Mouse (Mus musculus): Measurements from ENCODE around the gene Cd63. TPM values are rescaled to one million over a fixed set of nuclear protein-coding genes. Genes with fewer than 3 reads are reported as not detected.
A peak's percentile ranks its signal among the peaks of the same experiment; 100 is the strongest.

The Cd63 gene
- polyA plus RNA-seq, 1 experiment from 2014 or later = 324 TPM

DNA sequence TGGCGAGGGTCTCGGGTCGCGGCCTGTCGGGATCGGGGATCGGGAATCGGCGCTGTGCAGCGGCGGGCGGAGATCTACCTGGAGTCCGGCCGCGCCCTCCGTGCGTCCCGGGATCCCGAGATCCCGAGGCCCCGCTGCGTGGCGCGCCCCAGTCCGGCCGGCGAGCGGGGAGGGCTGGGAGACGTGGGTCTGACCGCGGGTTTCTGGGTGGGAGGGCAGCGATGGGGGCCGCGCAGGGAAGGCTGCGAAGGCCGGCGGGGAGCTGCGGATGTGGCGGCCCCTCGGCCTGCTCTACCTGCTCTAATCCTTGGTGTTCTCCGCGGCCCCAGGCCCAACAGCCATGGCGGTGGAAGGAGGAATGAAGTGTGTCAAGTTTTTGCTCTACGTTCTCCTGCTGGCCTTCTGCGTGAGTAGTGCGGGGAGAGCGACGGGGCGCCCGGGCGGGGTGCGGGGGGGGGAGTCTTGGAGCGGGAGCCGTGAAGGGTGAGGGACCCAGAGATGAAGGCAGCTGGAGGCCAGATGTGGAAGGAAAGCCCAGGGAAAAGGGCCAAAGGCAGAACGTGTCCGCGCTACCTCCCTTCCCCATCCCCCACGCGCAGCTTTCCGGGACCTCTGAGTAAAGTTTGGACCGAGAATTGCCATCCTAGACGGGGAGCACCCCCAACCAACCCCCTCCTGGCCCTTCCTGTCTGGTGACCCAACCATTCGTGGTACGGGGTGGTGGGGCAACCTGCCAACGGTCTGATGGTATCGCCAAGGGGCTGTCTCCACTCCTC, 9.5 kb downstream of the Cd63 start:
- H3K4me1 ChIP-seq (ENCODE audit: control insufficient read depth, insufficient read depth, low read length) = no peaks in the 10 kb centered on the region
- DNase-seq (ENCODE audit: low spot score) = peak; percentile 73
- H3K36me3 ChIP-seq (replicated peaks; ENCODE audit: control insufficient read depth, insufficient read depth, low read depth, low read length) = no peaks in the 10 kb centered on the region; the same call in 1 of the 2 replicates
- peak; percentile 8 for ATAC-seq (replicated peaks; ENCODE audit: insufficient number of reproducible peaks, low FRiP score, low TSS enrichment, low read depth)
- H3K9me3 ChIP-seq (replicated peaks; ENCODE audit: control insufficient read depth, low read length) = no peaks in the 10 kb centered on the region
- H3K27ac ChIP-seq (replicated peaks; ENCODE audit: low read depth, low read length) = peak overlapping the region; percentile 84
- peak overlapping the region; percentile 92 for H3K9ac ChIP-seq (replicated peaks; ENCODE audit: low read length)
- H3K4me3 ChIP-seq (ENCODE audit: low read depth, low read length) = peak overlapping the region; percentile 89
- no peaks in the 10 kb centered on the region for H3K27me3 ChIP-seq (ENCODE audit: control insufficient read depth, insufficient read depth, low read length)
- peak overlapping the region; percentile 76 for H3K4me2 ChIP-seq (ENCODE audit: low read depth, low read length)
- WGBS = under 1% methylated on average over 63 of the region's 66 CpGs

- no peak overlapping the region for H3K9ac ChIP-seq (replicated peaks; ENCODE audit: low read length)
- no peak overlapping the region for H3K27ac ChIP-seq (replicated peaks; ENCODE audit: low read depth, low read length)
- peak overlapping the region; percentile 89; the same call in 1 of the 2 replicates for H3K4me3 ChIP-seq (ENCODE audit: low read depth, low read length)
- DNase-seq (ENCODE audit: low spot score) (no peak), ATAC-seq (replicated peaks; ENCODE audit: insufficient number of reproducible peaks, low FRiP score, low TSS enrichment, low read depth) (no peak)
- H3K27me3 ChIP-seq (ENCODE audit: control insufficient read depth, insufficient read depth, low read length) = no peaks in the 10 kb centered on the region
- WGBS = 88% methylated on average over 6 of the region's 6 CpGs
- H3K9me3 ChIP-seq (replicated peaks; ENCODE audit: control insufficient read depth, low read length) = no peaks in the 10 kb centered on the region
- no peaks in the 10 kb centered on the region; the same call in 1 of the 2 replicates for H3K36me3 ChIP-seq (replicated peaks; ENCODE audit: control insufficient read depth, insufficient read depth, low read depth, low read length)
- no peaks in the 10 kb centered on the region for H3K4me1 ChIP-seq (ENCODE audit: control insufficient read depth, insufficient read depth, low read length)
- no peak overlapping the region; the same call in 1 of the 2 replicates for H3K4me2 ChIP-seq (ENCODE audit: low read depth, low read length)
These were observed 10.6 kb downstream of the Cd63 start for GRCm38 (mm10) chr10:128911430-128911829.

GRCm38 (mm10) chr10:128912268-128912667, 11.5 kb downstream of the Cd63 start:
- H3K4me2 ChIP-seq (ENCODE audit: low read depth, low read length) = no peak overlapping the region
- no peak overlapping the region for H3K9ac ChIP-seq (replicated peaks; ENCODE audit: low read length)
- no peak overlapping the region for H3K4me3 ChIP-seq (ENCODE audit: low read depth, low read length)
- ATAC-seq (replicated peaks; ENCODE audit: insufficient number of reproducible peaks, low FRiP score, low TSS enrichment, low read depth) = no peak
- no peaks in the 10 kb centered on the region for H3K27me3 ChIP-seq (ENCODE audit: control insufficient read depth, insufficient read depth, low read length)
- no peaks in the 10 kb centered on the region for H3K4me1 ChIP-seq (ENCODE audit: control insufficient read depth, insufficient read depth, low read length)
- no peak for DNase-seq (ENCODE audit: low spot score)
- H3K9me3 ChIP-seq (replicated peaks; ENCODE audit: control insufficient read depth, low read length) = no peaks in the 10 kb centered on the region
- H3K36me3 ChIP-seq (replicated peaks; ENCODE audit: control insufficient read depth, insufficient read depth, low read depth, low read length) = no peaks in the 10 kb centered on the region; the same call in 1 of the 2 replicates
- WGBS = 86% methylated on average over 4 of the region's 4 CpGs
- no peak overlapping the region for H3K27ac ChIP-seq (replicated peaks; ENCODE audit: low read depth, low read length)

DNA sequence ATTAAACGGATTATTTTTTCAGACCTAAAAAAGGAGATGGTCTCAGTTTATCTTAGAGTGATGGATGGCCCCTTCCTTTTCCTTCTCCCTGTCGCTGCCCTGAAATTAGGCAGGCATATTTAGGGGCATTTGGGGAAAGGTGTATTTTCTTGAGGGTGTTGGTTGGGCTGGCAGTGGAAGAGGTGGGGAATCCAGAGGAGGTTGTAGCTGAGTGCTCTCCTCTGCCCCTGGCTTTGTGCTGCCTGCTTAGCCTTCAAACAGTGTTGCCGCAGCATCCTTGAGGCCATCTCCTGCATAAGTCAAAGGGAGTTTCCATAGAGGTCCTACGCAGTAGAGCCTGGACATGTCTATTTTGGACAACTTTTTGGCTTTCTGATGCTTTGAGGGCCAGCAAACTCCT, 12.0 kb downstream of the Cd63 start:
- WGBS = 79% methylated on average over 4 of the region's 4 CpGs
- no peak overlapping the region for H3K27ac ChIP-seq (replicated peaks; ENCODE audit: low read depth, low read length)
- DNase-seq (ENCODE audit: low spot score) (no peak), ATAC-seq (replicated peaks; ENCODE audit: insufficient number of reproducible peaks, low FRiP score, low TSS enrichment, low read depth) (no peak)
- H3K4me1 ChIP-seq (ENCODE audit: control insufficient read depth, insufficient read depth, low read length) = no peaks in the 10 kb centered on the region
- no peaks in the 10 kb centered on the region for H3K27me3 ChIP-seq (ENCODE audit: control insufficient read depth, insufficient read depth, low read length)
- no peak overlapping the region for H3K9ac ChIP-seq (replicated peaks; ENCODE audit: low read length)
- H3K36me3 ChIP-seq (replicated peaks; ENCODE audit: control insufficient read depth, insufficient read depth, low read depth, low read length) = no peaks in the 10 kb centered on the region; the same call in 1 of the 2 replicates
- H3K4me3 ChIP-seq (ENCODE audit: low read depth, low read length) = no peak overlapping the region
- H3K4me2 ChIP-seq (ENCODE audit: low read depth, low read length) = no peak overlapping the region
- H3K9me3 ChIP-seq (replicated peaks; ENCODE audit: control insufficient read depth, low read length) = no peaks in the 10 kb centered on the region

- Histone ChIP-seq H3K4me3 (ENCODE audit: low read depth, low read length) (no peak overlapping the region), H3K9ac (replicated peaks; ENCODE audit: low read length) (no peak overlapping the region), H3K27ac (replicated peaks; ENCODE audit: low read depth, low read length) (no peak overlapping the region), H3K4me1 (ENCODE audit: control insufficient read depth, insufficient read depth, low read length) (no peaks in the 10 kb centered on the region), H3K36me3 (replicated peaks; ENCODE audit: control insufficient read depth, insufficient read depth, low read depth, low read length) (no peaks in the 10 kb centered on the region; the same call in 1 of the 2 replicates), H3K4me2 (ENCODE audit: low read depth, low read length) (no peak overlapping the region), H3K27me3 (ENCODE audit: control insufficient read depth, insufficient read depth, low read length) (no peaks in the 10 kb centered on the region), H3K9me3 (replicated peaks; ENCODE audit: control insufficient read depth, low read length) (no peaks in the 10 kb centered on the region)
- DNase-seq (ENCODE audit: low spot score) (peak; percentile 96), ATAC-seq (replicated peaks; ENCODE audit: insufficient number of reproducible peaks, low FRiP score, low TSS enrichment, low read depth) (no peak)
- 8% methylated on average over 5 of the region's 5 CpGs for WGBS
These were observed 12.4 kb downstream of the Cd63 start for GRCm38 (mm10) chr10:128913219-128913618.

GRCm38 (mm10) chr10:128913696-128914095, 12.9 kb downstream of the Cd63 start:
- H3K9me3 ChIP-seq (replicated peaks; ENCODE audit: control insufficient read depth, low read length) = no peaks in the 10 kb centered on the region
- no peak for ATAC-seq (replicated peaks; ENCODE audit: insufficient number of reproducible peaks, low FRiP score, low TSS enrichment, low read depth)
- no peak overlapping the region for H3K4me2 ChIP-seq (ENCODE audit: low read depth, low read length)
- no peaks in the 10 kb centered on the region for H3K4me1 ChIP-seq (ENCODE audit: control insufficient read depth, insufficient read depth, low read length)
- no peak for DNase-seq (ENCODE audit: low spot score)
- no peak overlapping the region for H3K9ac ChIP-seq (replicated peaks; ENCODE audit: low read length)
- no peaks in the 10 kb centered on the region; the same call in none of the 2 replicates for H3K36me3 ChIP-seq (replicated peaks; ENCODE audit: control insufficient read depth, insufficient read depth, low read depth, low read length)
- WGBS = 88% methylated on average over 12 of the region's 12 CpGs
- no peaks in the 10 kb centered on the region for H3K27me3 ChIP-seq (ENCODE audit: control insufficient read depth, insufficient read depth, low read length)
- no peak overlapping the region for H3K4me3 ChIP-seq (ENCODE audit: low read depth, low read length)
- no peak overlapping the region for H3K27ac ChIP-seq (replicated peaks; ENCODE audit: low read depth, low read length)

DNA sequence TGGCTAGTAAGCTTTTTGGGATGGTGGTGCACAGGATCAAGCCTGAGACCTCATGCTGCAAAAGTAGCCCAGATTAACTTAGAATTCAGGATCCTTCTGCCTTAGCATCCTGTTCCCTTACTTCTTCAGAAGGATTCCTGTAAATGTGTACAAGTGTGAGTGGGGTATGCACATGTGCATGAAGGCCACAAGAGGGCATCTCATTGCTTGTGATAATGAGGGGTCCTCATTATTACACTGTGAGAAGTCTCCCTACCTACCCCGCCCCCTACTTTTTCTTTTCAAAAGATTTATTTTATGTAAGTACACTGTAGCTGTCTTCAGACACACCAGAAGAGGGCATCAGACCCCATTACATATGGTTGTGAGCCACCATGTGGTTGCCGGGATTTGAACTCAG, 14.8 kb downstream of the Cd63 start:
- H3K9me3 ChIP-seq (replicated peaks; ENCODE audit: control insufficient read depth, low read length) = no peaks in the 10 kb centered on the region
- WGBS = 91% methylated on average over 2 of the region's 2 CpGs
- no peaks in the 10 kb centered on the region for H3K27me3 ChIP-seq (ENCODE audit: control insufficient read depth, insufficient read depth, low read length)
- no peaks in the 10 kb centered on the region; the same call in none of the 2 replicates for H3K36me3 ChIP-seq (replicated peaks; ENCODE audit: control insufficient read depth, insufficient read depth, low read depth, low read length)
- no peak overlapping the region for H3K9ac ChIP-seq (replicated peaks; ENCODE audit: low read length)
- DNase-seq (ENCODE audit: low spot score) (no peak), ATAC-seq (replicated peaks; ENCODE audit: insufficient number of reproducible peaks, low FRiP score, low TSS enrichment, low read depth) (no peak)
- H3K4me1 ChIP-seq (ENCODE audit: control insufficient read depth, insufficient read depth, low read length) = no peaks in the 10 kb centered on the region
- no peak overlapping the region for H3K27ac ChIP-seq (replicated peaks; ENCODE audit: low read depth, low read length)
- H3K4me2 ChIP-seq (ENCODE audit: low read depth, low read length) = no peak overlapping the region
- no peak overlapping the region for H3K4me3 ChIP-seq (ENCODE audit: low read depth, low read length)

- Histone ChIP-seq H3K36me3 (replicated peaks; ENCODE audit: control insufficient read depth, insufficient read depth, low read depth, low read length) (no peaks in the 10 kb centered on the region; the same call in none of the 2 replicates), H3K4me1 (ENCODE audit: control insufficient read depth, insufficient read depth, low read length) (no peaks in the 10 kb centered on the region; the same call in 1 of the 2 replicates), H3K27ac (replicated peaks; ENCODE audit: low read depth, low read length) (no peak overlapping the region), H3K4me2 (ENCODE audit: low read depth, low read length) (no peak overlapping the region), H3K4me3 (ENCODE audit: low read depth, low read length) (no peak overlapping the region), H3K27me3 (ENCODE audit: control insufficient read depth, insufficient read depth, low read length) (no peaks in the 10 kb centered on the region), H3K9me3 (replicated peaks; ENCODE audit: control insufficient read depth, low read length) (no peaks in the 10 kb centered on the region), H3K9ac (replicated peaks; ENCODE audit: low read length) (no peak overlapping the region)
- no peak for ATAC-seq (replicated peaks; ENCODE audit: insufficient number of reproducible peaks, low FRiP score, low TSS enrichment, low read depth)
- DNase-seq (ENCODE audit: low spot score) = no peak
- WGBS = 89% methylated on average over 3 of the region's 3 CpGs
These were observed 15.9 kb downstream of the Cd63 start for GRCm38 (mm10) chr10:128916665-128917064.

All from embryonic facial prominence, embryonic 11.5 days (tissue).